Mouse (Mus musculus) forebrain, embryonic 12.5 days (tissue): ENCODE measurements around the gene Fggy. TPM values are rescaled to one million over a fixed set of nuclear protein-coding genes. Genes with fewer than 3 reads are reported as not detected.

ENCODE experiments used
- ATAC-seq: fragments of 200-750 bp; cut with Nextera tagmentation; 2 replicates; pipeline ENCODE4 v1.8.0; 2017; ENCODE audit warnings: moderate TSS enrichment; ENCODE audit not compliant: low FRiP score
- H3K27ac ChIP-seq: fragments of 300-500 bp; sonication (generic); 2 replicates; pipeline ENCODE4 v1.5.1; 2016; ENCODE audit warnings: mild to moderate bottlenecking
- H3K27me3 ChIP-seq: fragments of 300-500 bp; sonication (generic); 2 replicates; pipeline ENCODE4 v1.6.1; 2016; ENCODE audit warnings: mild to moderate bottlenecking
- H3K36me3 ChIP-seq: fragments of 300-500 bp; sonication (generic); replicated peaks from 2 replicates; pipeline ENCODE4 v1.6.1; 2016; ENCODE audit warnings: mild to moderate bottlenecking
- H3K4me1 ChIP-seq: fragments of 300-500 bp; sonication (generic); 2 replicates; pipeline ENCODE4 v1.6.1; 2016
- H3K4me2 ChIP-seq: fragments of 300-500 bp; sonication (generic); 2 replicates; pipeline ENCODE4 v1.6.1; 2016; ENCODE audit warnings: mild to moderate bottlenecking, moderate library complexity
- H3K4me3 ChIP-seq: fragments of 300-500 bp; sonication (generic); replicated peaks from 2 replicates; pipeline ENCODE4 v1.5.1; 2016; ENCODE audit warnings: mild to moderate bottlenecking
- H3K9ac ChIP-seq: fragments of 300-500 bp; sonication (generic); 2 replicates; pipeline ENCODE4 v1.6.1; 2016; ENCODE audit warnings: mild to moderate bottlenecking
- H3K9me3 ChIP-seq: fragments of 300-500 bp; sonication (generic); 2 replicates; pipeline ENCODE4 v1.6.1; 2016
- WGBS: fragments of 180-500 bp; shearing (Covaris S2); methylation state at CpG from one replicate; pipeline ENCODE4 v1.1.7; 2016; 5-methylcytosine and 5-hydroxymethylcytosine counted together
- polyA plus RNA-seq: library from polyadenylated mRNA; unstranded; fragments of >200 nt; fragmentation: Nextera tagmentation; extraction: Ambion mirVana; gene quantifications from 2 replicates; pipeline ENCODE4 v1.2.1, GENCODE M21; 2016

The Fggy gene
- polyA plus RNA-seq, 1 experiment from 2014 or later, result 7.7 TPM

DNA sequence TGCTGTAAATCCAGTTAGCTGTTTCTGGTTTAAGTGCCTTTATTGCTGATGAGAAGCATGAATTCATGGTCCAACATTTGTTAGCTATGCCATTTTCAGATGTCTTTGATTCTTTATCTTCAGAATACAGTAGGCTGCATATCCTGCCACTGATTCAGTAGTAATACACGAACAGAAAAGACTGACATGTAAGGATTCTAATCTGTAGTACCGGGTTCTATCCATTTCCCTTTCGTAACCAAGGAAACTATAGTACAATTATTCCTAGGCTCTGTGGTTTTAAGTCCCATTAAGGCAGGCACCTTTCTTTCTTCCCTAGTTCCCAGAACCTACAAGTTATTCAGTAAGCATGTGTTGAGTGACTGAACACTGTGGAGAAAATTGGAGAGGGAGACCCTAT is 113.3 kb downstream of the Fggy start:
- no peak overlapping the region for H3K27ac ChIP-seq
- no peak overlapping the region for H3K9ac ChIP-seq
- peaks cover 3% of the 10 kb centered on the region; the same call in 1 of the 2 replicates for H3K4me1 ChIP-seq
- ATAC-seq, result no peak
- WGBS, result 64% methylated on average over 3 of the region's 3 CpGs
- no peak overlapping the region for H3K4me3 ChIP-seq
- no peaks in the 10 kb centered on the region for H3K36me3 ChIP-seq
- no peaks in the 10 kb centered on the region for H3K27me3 ChIP-seq
- no peaks in the 10 kb centered on the region for H3K9me3 ChIP-seq
- H3K4me2 ChIP-seq, result no peak overlapping the region

DNA sequence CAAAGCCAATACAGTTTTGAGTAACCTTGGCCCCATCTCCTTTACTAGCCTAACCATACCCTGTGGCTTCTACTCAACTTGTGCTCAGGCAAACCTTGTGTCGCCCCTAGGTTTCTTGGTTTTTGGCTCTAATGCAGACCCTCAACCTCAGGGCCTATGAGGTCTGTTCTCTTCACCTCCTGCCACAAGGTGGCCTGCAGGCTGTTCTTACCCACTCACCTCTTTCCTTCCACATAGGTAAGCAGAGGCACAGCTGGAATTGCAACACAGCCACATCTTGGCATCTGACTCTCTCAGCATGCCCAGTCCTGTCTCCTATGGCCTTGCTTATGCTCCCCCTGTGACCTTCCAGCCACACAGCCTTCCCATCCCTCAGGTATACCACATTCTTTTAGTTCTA is 114.7 kb downstream of the Fggy start:
- 83% methylated on average over 1 of the region's 1 CpGs for WGBS
- H3K4me1 ChIP-seq, result peaks cover 3% of the 10 kb centered on the region; the same call in 1 of the 2 replicates
- no peaks in the 10 kb centered on the region for H3K9me3 ChIP-seq
- no peak overlapping the region for H3K27ac ChIP-seq
- no peaks in the 10 kb centered on the region for H3K36me3 ChIP-seq
- no peak overlapping the region for H3K4me3 ChIP-seq
- no peak overlapping the region for H3K4me2 ChIP-seq
- no peak overlapping the region for H3K9ac ChIP-seq
- no peak for ATAC-seq
- H3K27me3 ChIP-seq, result no peaks in the 10 kb centered on the region

DNA sequence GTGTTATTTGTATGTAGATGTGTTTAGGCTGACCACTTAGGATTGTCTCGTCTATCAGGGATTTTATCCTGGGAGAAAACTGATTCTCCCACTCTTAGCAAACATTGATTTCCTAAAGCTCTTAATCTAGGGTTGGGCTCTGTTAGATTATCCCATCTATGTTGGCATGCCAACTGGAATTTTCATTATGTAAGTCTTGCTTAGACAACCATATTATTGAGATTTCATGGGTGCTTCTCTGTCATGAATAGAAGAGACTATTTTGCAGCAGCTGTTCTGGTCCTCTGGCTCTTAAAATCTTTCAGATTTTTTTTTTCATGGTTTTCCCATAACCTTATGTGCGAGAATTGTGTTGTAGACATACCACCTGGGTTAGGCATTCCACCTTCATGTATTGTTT is 119.1 kb downstream of the Fggy start:
- H3K36me3 ChIP-seq, result no peaks in the 10 kb centered on the region
- no peaks in the 10 kb centered on the region for H3K9me3 ChIP-seq
- no peak overlapping the region for H3K4me3 ChIP-seq
- no peak overlapping the region for H3K4me2 ChIP-seq
- ATAC-seq, result no peak
- H3K27ac ChIP-seq, result no peak overlapping the region
- no peak overlapping the region for H3K9ac ChIP-seq
- 90% methylated on average over 2 of the region's 2 CpGs for WGBS
- no peaks in the 10 kb centered on the region for H3K27me3 ChIP-seq
- 0 out of 2 replicates have a peak, but pooled peaks cover 11% of the 10 kb centered on the region for H3K4me1 ChIP-seq

DNA sequence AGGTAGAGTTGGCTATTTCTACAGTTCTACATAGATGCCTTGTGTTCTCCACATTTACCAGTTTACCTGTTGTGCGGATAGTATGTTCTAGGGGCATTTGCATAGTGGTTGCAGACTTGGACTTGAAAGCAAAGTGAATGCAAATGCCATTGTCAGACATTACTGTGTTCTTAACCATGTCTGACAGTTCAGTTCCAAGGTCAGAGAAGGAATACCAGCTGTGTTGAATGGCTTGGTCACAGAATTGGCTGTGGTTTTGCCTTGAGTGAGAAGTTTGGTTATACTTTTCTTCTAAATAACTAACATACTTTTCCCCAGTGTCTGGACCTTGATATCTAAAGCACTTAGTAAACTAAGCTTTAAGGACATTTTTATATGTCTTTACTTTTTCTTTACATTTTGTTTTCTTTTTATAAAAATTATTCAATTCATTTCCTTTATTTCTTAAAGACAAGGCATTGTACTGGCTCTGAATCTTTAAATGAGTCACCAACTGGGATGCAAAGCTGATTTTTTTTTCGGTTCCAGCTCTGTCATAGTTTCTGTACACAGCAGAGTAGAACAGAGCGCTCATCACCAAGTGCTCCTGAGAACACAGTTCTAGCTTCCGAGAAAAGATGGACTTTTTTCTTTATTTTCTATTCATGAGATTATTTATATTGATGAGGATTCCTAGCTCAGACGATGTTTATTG is 123.6 kb downstream of the Fggy start:
- no peaks in the 10 kb centered on the region for H3K27me3 ChIP-seq
- H3K9me3 ChIP-seq, result no peaks in the 10 kb centered on the region
- no peak overlapping the region for H3K27ac ChIP-seq
- ATAC-seq, result no peak
- H3K4me3 ChIP-seq, result no peak overlapping the region
- no peaks in the 10 kb centered on the region for H3K36me3 ChIP-seq
- H3K4me2 ChIP-seq, result no peak overlapping the region
- peaks cover 35% of the 10 kb centered on the region for H3K4me1 ChIP-seq
- WGBS, result 90% methylated on average over 5 of the region's 5 CpGs
- no peak overlapping the region for H3K9ac ChIP-seq

DNA sequence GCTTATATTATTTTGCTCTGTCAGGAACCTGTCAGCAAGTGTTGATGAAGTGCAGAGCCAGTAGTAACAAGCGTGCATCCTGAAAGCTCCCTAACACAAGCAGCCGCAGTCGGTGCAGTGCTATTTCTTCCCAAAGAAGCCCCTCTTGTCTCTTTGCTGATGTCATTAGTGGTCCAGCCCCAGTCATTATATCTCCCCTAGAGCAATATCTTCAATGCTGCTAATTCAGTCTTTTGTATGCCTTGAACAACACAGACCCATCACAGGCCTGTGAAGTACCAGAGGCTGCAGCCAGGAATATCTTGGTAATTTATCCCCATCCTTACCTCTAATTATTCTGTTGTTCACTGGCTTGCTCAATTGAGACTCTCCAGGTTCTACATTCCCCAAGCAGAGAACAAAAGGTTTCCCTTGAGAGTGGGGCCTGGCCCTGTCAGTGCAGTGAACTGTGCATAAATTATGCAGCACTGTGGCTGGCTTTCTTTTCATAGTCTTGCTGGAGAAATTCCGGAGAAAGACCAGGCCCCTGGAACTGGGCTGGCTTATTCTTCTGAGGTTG is 127.3 kb downstream of the Fggy start:
- WGBS, result under 1% methylated on average over 4 of the region's 4 CpGs
- Histone ChIP-seq H3K9ac (no peak overlapping the region), H3K36me3 (no peaks in the 10 kb centered on the region), H3K4me2 (peak overlapping the region; percentile 19; the same call in 1 of the 2 replicates), H3K9me3 (no peaks in the 10 kb centered on the region), H3K4me3 (no peak overlapping the region), H3K27me3 (no peaks in the 10 kb centered on the region), H3K27ac (peak overlapping the region; percentile 82), H3K4me1 (peaks cover 32% of the 10 kb centered on the region)
- peak; percentile 95 for ATAC-seq

DNA sequence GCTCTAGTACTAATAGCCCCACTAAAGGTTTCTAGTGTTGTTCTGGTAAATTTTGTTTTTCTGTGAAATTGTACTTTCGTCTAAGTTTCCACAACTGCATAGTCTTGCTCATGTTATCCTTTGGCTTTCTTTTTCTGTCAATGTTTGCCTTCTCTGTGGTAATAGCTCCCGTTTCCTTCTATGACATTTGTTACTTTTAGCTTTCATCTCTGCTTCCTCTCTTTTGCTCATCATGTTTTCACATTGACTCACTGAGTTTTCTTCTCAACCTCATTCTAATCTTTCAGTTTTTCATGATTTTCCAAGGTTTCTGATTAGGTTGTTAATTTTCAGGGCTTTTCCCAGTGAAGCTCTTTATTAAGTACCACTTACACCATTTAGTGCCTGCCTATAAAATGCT is 129.5 kb downstream of the Fggy start:
- Histone ChIP-seq H3K27me3 (no peaks in the 10 kb centered on the region), H3K36me3 (no peaks in the 10 kb centered on the region), H3K4me2 (no peak overlapping the region), H3K4me3 (no peak overlapping the region), H3K27ac (no peak overlapping the region), H3K4me1 (peaks cover 24% of the 10 kb centered on the region), H3K9me3 (no peaks in the 10 kb centered on the region), H3K9ac (no peak overlapping the region)
- no peak for ATAC-seq
- 91% methylated on average over 2 of the region's 2 CpGs for WGBS

DNA sequence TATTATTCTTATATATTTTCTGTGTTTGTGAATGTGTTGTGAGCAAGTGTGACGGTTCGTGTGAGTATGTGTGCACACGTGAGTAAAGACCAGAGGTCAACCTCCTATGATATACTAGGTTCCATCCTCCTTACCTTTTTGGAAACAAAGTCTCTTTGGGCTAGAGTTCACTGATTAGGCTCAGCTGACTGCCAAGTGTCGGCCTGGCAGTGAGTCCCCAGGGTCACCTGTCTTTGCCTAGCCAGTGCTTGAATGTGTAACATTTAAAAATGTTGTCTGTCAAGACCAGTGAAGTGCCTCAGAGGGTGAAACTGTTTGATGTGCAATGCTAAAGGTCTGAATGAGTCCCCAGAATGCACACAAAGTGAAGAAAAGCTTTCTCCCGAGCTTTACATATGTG is 130.0 kb downstream of the Fggy start:
- no peaks in the 10 kb centered on the region for H3K27me3 ChIP-seq
- 89% methylated on average over 5 of the region's 5 CpGs for WGBS
- ATAC-seq, result no peak
- H3K4me1 ChIP-seq, result peaks cover 24% of the 10 kb centered on the region
- H3K4me3 ChIP-seq, result no peak overlapping the region
- no peak overlapping the region for H3K27ac ChIP-seq
- H3K4me2 ChIP-seq, result no peak overlapping the region
- H3K9ac ChIP-seq, result no peak overlapping the region
- H3K36me3 ChIP-seq, result no peaks in the 10 kb centered on the region
- H3K9me3 ChIP-seq, result no peaks in the 10 kb centered on the region

DNA sequence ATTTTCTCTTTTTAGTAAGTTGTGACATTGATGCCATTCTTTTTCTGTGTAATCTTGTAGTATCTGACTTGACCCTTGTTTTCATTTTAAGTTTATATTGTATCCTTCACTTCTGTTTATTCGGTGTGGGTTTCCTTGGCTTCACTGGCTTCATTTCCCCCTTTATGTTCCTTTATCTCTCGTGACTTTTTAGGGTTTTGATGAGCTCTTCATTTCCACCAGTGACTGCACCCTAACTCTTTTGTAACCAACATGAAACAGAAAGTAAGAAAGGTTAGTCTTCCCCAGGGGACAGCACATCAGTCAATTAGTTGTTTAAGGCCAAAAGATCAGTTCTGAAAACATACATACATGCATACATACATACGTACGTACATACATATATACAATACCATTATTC is 130.9 kb downstream of the Fggy start:
- H3K36me3 ChIP-seq, result no peaks in the 10 kb centered on the region
- no peak overlapping the region for H3K4me2 ChIP-seq
- no peak overlapping the region for H3K9ac ChIP-seq
- no peak overlapping the region for H3K27ac ChIP-seq
- peaks cover 24% of the 10 kb centered on the region for H3K4me1 ChIP-seq
- 90% methylated on average over 4 of the region's 4 CpGs for WGBS
- no peak overlapping the region for H3K4me3 ChIP-seq
- ATAC-seq, result no peak
- no peaks in the 10 kb centered on the region for H3K9me3 ChIP-seq
- H3K27me3 ChIP-seq, result no peaks in the 10 kb centered on the region

DNA sequence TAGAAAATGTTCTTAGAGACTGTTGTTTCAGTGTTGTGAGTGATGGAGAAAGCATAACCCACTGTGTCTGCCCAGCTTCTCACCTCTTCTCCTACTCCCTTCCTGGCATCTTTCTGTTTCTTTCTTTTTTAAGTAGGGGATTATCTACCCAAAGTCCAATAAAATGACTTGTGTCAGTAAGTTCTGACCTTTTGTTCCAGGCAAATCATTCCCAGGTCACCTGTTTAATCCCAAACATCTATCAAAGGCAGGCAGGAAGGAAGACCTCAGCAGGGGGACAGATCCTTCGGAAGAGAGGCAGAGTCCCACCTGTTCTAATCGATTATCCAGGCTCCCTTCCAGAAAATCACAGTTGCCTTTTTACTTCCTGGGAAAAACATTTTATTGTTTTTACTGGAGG is 143.1 kb downstream of the Fggy start:
- H3K27me3 ChIP-seq, result no peaks in the 10 kb centered on the region
- H3K9ac ChIP-seq, result no peak overlapping the region
- WGBS, result 23% methylated on average over 2 of the region's 2 CpGs
- no peaks in the 10 kb centered on the region for H3K4me1 ChIP-seq
- no peaks in the 10 kb centered on the region for H3K9me3 ChIP-seq
- no peak overlapping the region for H3K4me2 ChIP-seq
- H3K4me3 ChIP-seq, result no peak overlapping the region
- H3K36me3 ChIP-seq, result no peaks in the 10 kb centered on the region
- ATAC-seq, result no peak
- H3K27ac ChIP-seq, result no peak overlapping the region

DNA sequence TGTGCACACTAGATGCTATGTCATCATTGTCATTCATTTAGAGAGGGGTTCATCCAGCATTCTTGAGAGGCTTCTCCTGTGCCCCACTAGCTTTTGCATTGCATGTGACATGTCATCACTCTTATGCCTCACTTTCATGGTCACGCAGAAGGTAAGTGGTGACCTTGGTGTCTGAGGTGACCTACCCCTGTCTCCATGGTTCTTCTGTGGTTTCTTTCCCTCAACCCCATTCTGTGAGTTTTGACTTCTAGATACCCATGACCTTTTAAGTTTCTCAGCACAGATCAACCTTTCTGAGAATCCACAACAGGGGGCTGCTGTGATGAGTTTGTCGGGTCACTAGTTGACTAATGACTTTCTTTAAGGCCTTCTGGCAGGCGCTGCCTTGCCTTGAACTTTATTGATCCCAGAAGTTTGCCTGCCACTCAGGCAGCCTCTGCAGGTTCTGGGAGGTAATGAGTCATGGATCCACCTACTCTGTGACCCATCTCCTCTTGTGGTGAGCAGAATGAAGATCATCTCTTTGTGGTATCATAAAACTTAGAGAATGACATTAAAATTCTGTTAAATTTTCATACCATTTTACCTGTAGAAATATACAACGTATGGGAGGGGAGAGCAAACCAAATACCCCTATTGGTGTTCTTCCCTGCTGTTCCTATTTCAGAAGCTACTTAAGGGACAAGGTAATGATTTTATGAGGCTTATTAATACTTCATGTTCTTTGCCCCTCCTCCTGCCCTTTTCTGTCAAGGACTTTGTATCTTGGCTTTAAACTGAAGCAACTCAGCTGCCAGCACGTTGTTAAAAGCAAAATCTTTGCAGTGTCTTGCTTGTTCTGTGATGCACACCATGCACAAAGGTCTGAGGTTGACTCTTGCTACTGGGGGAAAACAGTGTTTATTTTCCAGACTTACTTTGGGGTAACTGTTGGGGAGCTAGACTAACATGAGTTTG is 150.9 kb downstream of the Fggy start:
- no peaks in the 10 kb centered on the region for H3K27me3 ChIP-seq

DNA sequence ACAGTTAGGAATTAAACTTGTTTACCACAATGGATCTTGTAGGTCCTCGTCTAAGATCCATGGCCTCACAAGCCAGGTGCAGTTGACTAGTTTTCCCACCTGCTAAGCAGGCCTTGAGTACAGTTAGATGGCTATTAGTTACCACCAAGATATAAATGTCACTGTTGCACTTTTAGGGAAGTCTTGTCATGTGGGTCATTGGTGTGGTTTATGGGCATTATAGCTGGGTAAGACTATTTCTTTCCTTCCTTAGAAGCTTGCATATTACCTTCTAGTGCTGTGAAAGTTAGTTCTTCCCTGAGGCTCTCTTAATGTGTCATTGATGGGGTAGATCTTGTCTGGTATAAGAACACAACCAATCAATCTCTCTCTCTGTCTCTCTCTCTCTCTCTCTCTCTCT is 152.4 kb downstream of the Fggy start:
- Histone ChIP-seq H3K27ac (no peak overlapping the region), H3K4me1 (no peaks in the 10 kb centered on the region), H3K9me3 (no peaks in the 10 kb centered on the region), H3K4me3 (no peak overlapping the region), H3K4me2 (no peak overlapping the region), H3K36me3 (no peaks in the 10 kb centered on the region), H3K9ac (no peak overlapping the region), H3K27me3 (no peaks in the 10 kb centered on the region)
- no peak for ATAC-seq
- WGBS, result 73% methylated on average over 1 of the region's 1 CpGs

More for the DNA sequence above, 150.9 kb downstream of the Fggy start:
- no peak overlapping the region for H3K4me2 ChIP-seq
- 82% methylated on average over 5 of the region's 5 CpGs for WGBS
- no peak overlapping the region for H3K27ac ChIP-seq
- H3K4me3 ChIP-seq, result no peak overlapping the region
- no peak for ATAC-seq
- H3K9me3 ChIP-seq, result no peaks in the 10 kb centered on the region
- no peaks in the 10 kb centered on the region for H3K36me3 ChIP-seq
- no peak overlapping the region for H3K9ac ChIP-seq
- no peaks in the 10 kb centered on the region for H3K4me1 ChIP-seq

DNA sequence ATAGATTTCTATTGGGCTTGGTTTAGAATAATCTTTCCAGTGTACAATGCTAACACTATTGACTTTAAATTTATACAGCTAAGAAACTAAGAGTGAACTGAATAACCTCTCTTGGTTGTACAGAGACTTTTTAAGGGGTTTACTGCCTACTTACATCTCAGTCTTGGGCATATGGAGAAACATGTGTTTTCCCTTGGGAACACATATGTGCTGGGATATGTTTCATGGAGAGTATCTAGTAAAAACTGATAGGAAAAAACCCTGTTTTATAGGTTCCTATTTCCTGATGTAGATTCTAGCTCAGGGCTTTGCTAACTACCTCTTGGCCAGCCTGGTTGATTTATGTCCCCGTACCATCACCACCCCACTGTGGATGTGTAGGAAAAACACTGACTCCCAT is 155.5 kb downstream of the Fggy start:
- no peak overlapping the region for H3K27ac ChIP-seq
- WGBS, result 94% methylated on average over 1 of the region's 1 CpGs

More for the DNA sequence above, 155.5 kb downstream of the Fggy start:
- Histone ChIP-seq H3K4me3 (no peak overlapping the region), H3K9me3 (no peaks in the 10 kb centered on the region), H3K4me2 (no peak overlapping the region), H3K4me1 (no peaks in the 10 kb centered on the region), H3K36me3 (no peaks in the 10 kb centered on the region), H3K27me3 (no peaks in the 10 kb centered on the region), H3K9ac (no peak overlapping the region)
- no peak for ATAC-seq
